25 mouse cellular contexts compared by ENCODE assay signal in the genomic region with DNA sequence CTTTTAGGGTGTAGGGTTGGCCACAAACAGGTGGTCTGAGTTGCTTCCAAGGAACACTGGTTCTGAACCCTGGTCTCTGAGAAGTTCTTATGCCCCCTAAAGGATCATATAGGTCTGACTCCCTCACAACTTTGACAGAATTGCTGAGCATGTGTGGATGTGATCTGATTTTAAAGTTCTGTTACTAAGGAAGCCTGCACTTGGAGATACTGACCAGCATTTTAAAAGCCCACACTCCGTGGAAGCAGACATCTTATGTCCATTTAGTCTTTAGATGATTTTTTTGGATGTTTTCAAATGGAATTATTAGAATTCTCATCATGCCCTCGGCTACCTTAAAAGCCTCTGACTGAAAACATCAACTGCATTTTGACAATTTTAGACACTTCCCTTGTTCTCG. TPM values are rescaled to one million over a fixed set of nuclear protein-coding genes. Genes with fewer than 3 reads are reported as not detected.
DNase-seq lines count a peak whose midpoint lies in the region; ATAC-seq and TF ChIP-seq lines count a peak whose summit lies in the region.
"Had no signal": no experiment of that assay in that cellular context is flagged by ENCODE, and none has a peak within 500 bp of the region (broad histone marks: within the 10 kb centered on the region; RNA-seq: fewer than 3 reads in every experiment).

No protein-coding gene starts in this region.

- H3K4me2 ChIP-seq in midbrain, postnatal 0 days (ENCODE audit: low read depth, low read length, poor library complexity, severe bottlenecking) = no peak overlapping the region
- no peak overlapping the region for H3K4me2 ChIP-seq in midbrain, embryonic 14.5 days (ENCODE audit: low read length)
- peak overlapping the region; percentile 95 for H3K4me2 ChIP-seq in CH12.LX (ENCODE audit: insufficient read depth, low read depth, poor library complexity, severe bottlenecking)
- H3K4me2 ChIP-seq in forebrain, embryonic 15.5 days (replicated peaks) = no peak overlapping the region
- H3K4me2 ChIP-seq: embryonic facial prominence, embryonic 13.5 days; embryonic facial prominence, embryonic 15.5 days; forebrain, embryonic 13.5 days had no signal

- H3K79me2 ChIP-seq in heart, adult 2 months (replicated peaks; ENCODE audit: control insufficient read depth, insufficient read depth, low read length) = no peaks in the 10 kb centered on the region
- H3K79me2 ChIP-seq in CH12.LX (replicated peaks; ENCODE audit: control insufficient read depth, extremely low read depth, insufficient read depth, poor library complexity, severe bottlenecking) = peaks cover 98% of the 10 kb centered on the region

- no peak for TF ChIP-seq POLR2A in heart, adult 2 months (IDR thresholded peaks at IDR 0.05; ENCODE audit: insufficient read depth, low read depth, low read length)
- TF ChIP-seq POLR2A in CH12.LX (IDR thresholded peaks at IDR 0.05; ENCODE audit: low read depth, low read length) = no peak; the same call in 1 of the 2 replicates

- H3K4me1 ChIP-seq in heart, adult 2 months (ENCODE audit: control insufficient read depth, insufficient read depth, low read length) = no peaks in the 10 kb centered on the region
- no peaks in the 10 kb centered on the region for H3K4me1 ChIP-seq in midbrain, postnatal 0 days (ENCODE audit: insufficient read depth, low read length)
- no peaks in the 10 kb centered on the region; the same call in 1 of the 2 replicates for H3K4me1 ChIP-seq in midbrain, embryonic 14.5 days (ENCODE audit: control insufficient read depth, insufficient read depth, low read length)
- H3K4me1 ChIP-seq in CH12.LX (ENCODE audit: control insufficient read depth in 1 of 2, insufficient read depth in 2 of 2) = peaks cover 9 to 74% of the 10 kb centered on the region in 2 experiments
- peaks cover 1% of the 10 kb centered on the region; the same call in 1 of the 2 replicates for H3K4me1 ChIP-seq in forebrain, embryonic 15.5 days

- H3K9ac ChIP-seq in heart, adult 2 months (ENCODE audit: low read depth, low read length) = no peak overlapping the region
- H3K9ac ChIP-seq in midbrain, postnatal 0 days (replicated peaks; ENCODE audit: low read length, poor library complexity, severe bottlenecking) = no peak overlapping the region
- H3K9ac ChIP-seq in midbrain, embryonic 14.5 days (replicated peaks; ENCODE audit: low read length) = no peak overlapping the region
- H3K9ac ChIP-seq in CH12.LX (ENCODE audit: insufficient read depth, low read depth) = peak overlapping the region; percentile 31; the same call in 1 of the 2 replicates
- H3K9ac ChIP-seq in forebrain, embryonic 15.5 days (replicated peaks) = no peak overlapping the region
- H3K9ac ChIP-seq: embryonic facial prominence, embryonic 13.5 days; embryonic facial prominence, embryonic 15.5 days; forebrain, embryonic 13.5 days had no signal

- in situ Hi-C loops in CH12.LX (cut with MboI; ENCODE audit: low pct_ligation_motif_present, low pct_unique_long_range_greater_than_20kb, low sequenced_read_pairs) = loop anchor here (10.0 kb wide), 1 partner anchor 151 kb away; no protein-coding TSS in a partner anchor

- 62% methylated on average over 3 of the region's 3 CpGs for WGBS in heart, adult 2 months
- WGBS in midbrain, postnatal 0 days = 69% methylated on average over 3 of the region's 3 CpGs
- 78% methylated on average over 3 of the region's 3 CpGs for WGBS in midbrain, embryonic 14.5 days
- WGBS in forebrain, embryonic 15.5 days = 81% methylated on average over 3 of the region's 3 CpGs

- no peaks in the 10 kb centered on the region for H3K36me3 ChIP-seq in heart, adult 2 months (ENCODE audit: control insufficient read depth, insufficient read depth, low read length)
- H3K36me3 ChIP-seq in midbrain, postnatal 0 days (ENCODE audit: insufficient read depth, low read length) = no peaks in the 10 kb centered on the region
- H3K36me3 ChIP-seq in midbrain, embryonic 14.5 days (ENCODE audit: control insufficient read depth, insufficient read depth, low read length) = no peaks in the 10 kb centered on the region
- peaks cover 75 to 95% of the 10 kb centered on the region in 2 experiments for H3K36me3 ChIP-seq in CH12.LX (replicated peaks in 1 of 2; ENCODE audit: control insufficient read depth in 1 of 2, insufficient read depth in 1 of 2, low read length in 1 of 2)
- H3K36me3 ChIP-seq in splenic B cell, adult 2 months (ENCODE audit: control insufficient read depth, insufficient read depth, low read length, poor library complexity, severe bottlenecking) = peaks cover 51% of the 10 kb centered on the region
- H3K36me3 ChIP-seq in forebrain, embryonic 15.5 days = no peaks in the 10 kb centered on the region
- H3K36me3 ChIP-seq: embryonic facial prominence, embryonic 13.5 days; embryonic facial prominence, embryonic 15.5 days had no signal

- peak; percentile 44 for TF ChIP-seq RAD21 in CH12.LX (IDR thresholded peaks at IDR 0.05; ENCODE audit: low read depth, low read length)

- no peak for ATAC-seq in midbrain, postnatal 0 days (ENCODE audit: low FRiP score)
- no peak for ATAC-seq in midbrain, embryonic 14.5 days (ENCODE audit: low FRiP score, low TSS enrichment)
- no peak for ATAC-seq in forebrain, embryonic 15.5 days (replicated peaks)
- ATAC-seq: CD4-positive, CD25-positive, alpha-beta regulatory T cell, adult 4 months; forebrain, embryonic 13.5 days; forebrain, embryonic 16.5 days had no signal

- peak; percentile 0 for DNase-seq in heart, adult 11 months
- DNase-seq in heart, adult 2 months = no peak
- DNase-seq in midbrain, postnatal 0 days (ENCODE audit: low spot score) = no peak
- DNase-seq in midbrain, embryonic 14.5 days = no peak
- no peak for DNase-seq in CH12.LX (ENCODE audit: extremely low read depth)
- peak; percentile 38 for DNase-seq in splenic B cell, adult 2 months (ENCODE audit: low read depth, low spot score)
- DNase-seq: adrenal gland, adult 2 months; adrenal gland, postnatal 10 days; adrenal gland, postnatal 25 days; cerebellum, adult 11 months; cerebellum, adult 18-20 months; cerebellum, adult 8-10 months; cerebellum, adult 9-11 months; cerebellum, postnatal 14 days; cerebellum, postnatal 36 days; embryo, embryonic 11 days had no signal

- intact Hi-C loops in heart, adult 2 months (cut with DNase I) = no loop called here

- no peak overlapping the region for H3K27ac ChIP-seq in heart, adult 2 months
- no peak overlapping the region for H3K27ac ChIP-seq in midbrain, postnatal 0 days (ENCODE audit: low read depth, low read length)
- H3K27ac ChIP-seq in midbrain, embryonic 14.5 days (replicated peaks; ENCODE audit: low read depth, low read length) = no peak overlapping the region
- H3K27ac ChIP-seq in CH12.LX (ENCODE audit: insufficient read depth, low read depth) = peak overlapping the region; percentile 30; the same call in 1 of the 2 replicates
- H3K27ac ChIP-seq in forebrain, embryonic 15.5 days (replicated peaks) = no peak overlapping the region
- H3K27ac ChIP-seq: embryonic facial prominence, embryonic 13.5 days; embryonic facial prominence, embryonic 15.5 days; forebrain, embryonic 13.5 days had no signal

- no peaks in the 10 kb centered on the region; the same call in 1 of the 2 replicates for H3K27me3 ChIP-seq in heart, adult 2 months (ENCODE audit: control insufficient read depth, insufficient read depth, low read length)
- H3K27me3 ChIP-seq in midbrain, postnatal 0 days (ENCODE audit: insufficient read depth, low read length) = peaks cover 22% of the 10 kb centered on the region
- H3K27me3 ChIP-seq in midbrain, embryonic 14.5 days (ENCODE audit: control insufficient read depth, insufficient read depth, low read length) = peaks cover 25% of the 10 kb centered on the region
- H3K27me3 ChIP-seq in CH12.LX (replicated peaks) = no peaks in the 10 kb centered on the region
- no peaks in the 10 kb centered on the region for H3K27me3 ChIP-seq in splenic B cell, adult 2 months (ENCODE audit: control insufficient read depth, insufficient read depth, low read length, poor library complexity, severe bottlenecking)
- H3K27me3 ChIP-seq in forebrain, embryonic 15.5 days = peaks cover 20% of the 10 kb centered on the region

- dilution Hi-C loops in CH12.LX (cut with MboI; ENCODE audit: extremely low pct_ligation_motif_present, extremely low pct_unique_long_range_greater_than_20kb, low sequenced_read_pairs) = no loop called here

- H3K9me3 ChIP-seq in midbrain, postnatal 0 days (ENCODE audit: low read length) = no peaks in the 10 kb centered on the region
- no peaks in the 10 kb centered on the region for H3K9me3 ChIP-seq in midbrain, embryonic 14.5 days (ENCODE audit: control insufficient read depth, low read length)
- no peaks in the 10 kb centered on the region for H3K9me3 ChIP-seq in CH12.LX (replicated peaks; ENCODE audit: low read length)
- no peaks in the 10 kb centered on the region for H3K9me3 ChIP-seq in forebrain, embryonic 15.5 days
- H3K9me3 ChIP-seq: embryonic facial prominence, embryonic 13.5 days; embryonic facial prominence, embryonic 15.5 days; forebrain, embryonic 13.5 days had no signal

- TF ChIP-seq CTCF in heart, adult 2 months (IDR thresholded peaks at IDR 0.05) = no peak
- TF ChIP-seq CTCF in midbrain, postnatal 0 days (IDR thresholded peaks at IDR 0.05) = peak; percentile 18; the same call in 1 of the 2 replicates
- TF ChIP-seq CTCF in CH12.LX (conservative IDR thresholded peaks at IDR 0.05 in 1 of 2, IDR thresholded peaks at IDR 0.05 in 1 of 2; ENCODE audit: low read depth in 2 of 2, low read length in 2 of 2) = peak in 1 of 2 experiments; percentile 44; a peak in 2 of 4 replicates

- TF ChIP-seq EP300 in heart, adult 2 months (IDR thresholded peaks at IDR 0.05; ENCODE audit: insufficient read depth, low read depth, low read length) = no peak
- no peak for TF ChIP-seq EP300 in CH12.LX (IDR thresholded peaks at IDR 0.05; ENCODE audit: low read length)

- no peak overlapping the region for H3K4me3 ChIP-seq in heart, adult 2 months
- no peak overlapping the region for H3K4me3 ChIP-seq in midbrain, postnatal 0 days (ENCODE audit: low read depth, low read length)
- no peak overlapping the region for H3K4me3 ChIP-seq in midbrain, embryonic 14.5 days (replicated peaks; ENCODE audit: low read depth, low read length)
- peak overlapping the region in 2 of 3 experiments; percentile 87 to 98 for H3K4me3 ChIP-seq in CH12.LX (replicated peaks in 1 of 3; ENCODE audit: low read depth in 2 of 3, low read length in 2 of 3, poor library complexity in 1 of 3)
- H3K4me3 ChIP-seq in forebrain, embryonic 15.5 days = no peak overlapping the region
- H3K4me3 ChIP-seq: embryonic facial prominence, embryonic 13.5 days; embryonic facial prominence, embryonic 15.5 days; erythroblast, embryonic 14.5 days; forebrain, embryonic 13.5 days had no signal

RNA-seq across cellular contexts. Expression of gene Irf4, which starts 6.6 kb away (rescaled TPM):
- 1 to 10 TPM; 1.3 to 2.1 TPM for total RNA-seq in heart, adult 2 months (2021)
- polyA plus RNA-seq in heart, adult 2 months (2012; rRNA removed) = 0.91 and 0.92 TPM in 2 replicates
- total RNA-seq in midbrain, postnatal 0 days (2014; rRNA removed) = 0.19 and 0.44 TPM in 2 replicates
- polyA plus RNA-seq in midbrain, postnatal 0 days (2015; fragmentation: Nextera tagmentation; extraction: Ambion mirVana) = 0.02 and 0.05 TPM in 2 replicates
- 0.04 and 0.17 TPM in 2 replicates for polyA plus RNA-seq in midbrain, embryonic 14.5 days (2014; fragmentation: Nextera tagmentation; extraction: Ambion mirVana)
- 115 and 138 TPM in 2 replicates for total RNA-seq in CH12.LX (2012; rRNA removed)
- 122 and 142 TPM in 2 replicates for total RNA-seq in CH12.LX (2014; rRNA removed)
- polyA plus RNA-seq in CH12.LX (2012; ENCODE audit: insufficient read length, low read depth) = 74.5 and 81.7 TPM in 2 replicates
- polyA plus RNA-seq in forebrain, embryonic 15.5 days (2015; fragmentation: Nextera tagmentation; extraction: Ambion mirVana) = 0.06 and 0.23 TPM in 2 replicates
- total RNA-seq: MEL had no signal
- polyA plus RNA-seq: embryonic facial prominence, embryonic 11.5 days; erythroblast, embryonic 14.5 days had no signal

Comparison
In these comparisons a context has a peak if more than half of its experiments do, and no peak if none do; other contexts are left out.
1. DNase-seq: peak in heart, adult 11 months (single experiment) and splenic B cell, adult 2 months (single experiment); none in heart, adult 2 months (0 of 2), midbrain, postnatal 0 days (single experiment), midbrain, embryonic 14.5 days (single experiment) and CH12.LX (single experiment).
2. H3K4me3 ChIP-seq: peak in CH12.LX (2 of 3); none in heart, adult 2 months (single experiment), midbrain, postnatal 0 days (single experiment), midbrain, embryonic 14.5 days (single experiment) and forebrain, embryonic 15.5 days (single experiment).
3. RNA of gene Irf4, which starts 6.6 kb away (polyA plus RNA-seq): 74.5 to 81.7 TPM in CH12.LX; 0.91 to 0.92 TPM in heart, adult 2 months, 0.04 to 0.17 TPM in midbrain, embryonic 14.5 days, 0.06 to 0.23 TPM in forebrain, embryonic 15.5 days and 0.02 to 0.05 TPM in midbrain, postnatal 0 days; every median in the first group is over 10 times any median in the second.